Mouse (Mus musculus): Measurements from ENCODE around the gene Ftsj3. TPM values are rescaled to one million over a fixed set of nuclear protein-coding genes. Genes with fewer than 3 reads are reported as not detected.

The Ftsj3 gene
- polyA plus RNA-seq, 1 experiment from 2014 or later = 60.7 TPM

DNA sequence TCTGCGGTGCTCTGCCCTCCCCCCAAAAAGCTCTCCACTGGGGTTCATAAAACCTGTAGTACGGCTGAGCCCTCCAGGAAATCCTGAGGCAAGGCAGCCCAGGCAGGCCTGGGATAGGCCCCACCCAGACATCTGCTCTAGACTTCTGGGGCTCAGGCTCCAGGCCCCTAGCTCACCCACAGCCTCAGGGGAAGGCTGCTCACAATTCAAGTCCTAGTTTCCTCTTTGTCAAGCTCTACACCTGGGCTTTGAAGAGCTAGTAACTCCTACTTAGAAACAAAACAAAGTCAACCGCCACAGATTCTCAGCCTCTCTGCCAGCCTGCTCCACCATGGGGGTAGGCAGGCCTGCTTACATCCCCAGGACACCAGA, 13.2 kb upstream of the Ftsj3 start:
- ATAC-seq (ENCODE audit: insufficient read depth) = no peak
- Histone ChIP-seq H3K27ac (ENCODE audit: low read depth) (peak overlapping the region; percentile 72), H3K4me3 (ENCODE audit: low read depth, low read length) (peak overlapping the region; percentile 14), H3K9me3 (ENCODE audit: low read depth, low read length) (no peaks in the 10 kb centered on the region), H3K4me1 (ENCODE audit: insufficient read depth) (peaks cover 25% of the 10 kb centered on the region), H3K4me2 (peak overlapping the region; percentile 55), H3K9ac (peak overlapping the region; percentile 49), H3K27me3 (ENCODE audit: insufficient read depth, low read length) (no peaks in the 10 kb centered on the region), H3K36me3 (ENCODE audit: insufficient read depth) (peaks cover 48% of the 10 kb centered on the region)
- WGBS = 11% methylated on average over 3 of the region's 3 CpGs
- TF ChIP-seq CTCF (IDR thresholded peaks at IDR 0.05; ENCODE audit: low read depth) = no peak
- DNase-seq = peak; percentile 51

GRCm38 (mm10) chr11:106268326-106269059, 12.6 kb upstream of the Ftsj3 start:
- Histone ChIP-seq H3K36me3 (ENCODE audit: insufficient read depth) (peaks cover 53% of the 10 kb centered on the region), H3K4me1 (ENCODE audit: insufficient read depth) (peaks cover 22% of the 10 kb centered on the region), H3K4me2 (peak overlapping the region; percentile 55), H3K27me3 (ENCODE audit: insufficient read depth, low read length) (no peaks in the 10 kb centered on the region), H3K9me3 (ENCODE audit: low read depth, low read length) (no peaks in the 10 kb centered on the region), H3K4me3 (ENCODE audit: low read depth, low read length) (peak overlapping the region; percentile 15), H3K27ac (ENCODE audit: low read depth) (peak overlapping the region; percentile 72), H3K9ac (peak overlapping the region; percentile 49)
- ATAC-seq (ENCODE audit: insufficient read depth) (no peak), DNase-seq (peak; percentile 49)
- no peak for TF ChIP-seq CTCF (IDR thresholded peaks at IDR 0.05; ENCODE audit: low read depth)
- 21% methylated on average over 8 of the region's 8 CpGs for WGBS

DNA sequence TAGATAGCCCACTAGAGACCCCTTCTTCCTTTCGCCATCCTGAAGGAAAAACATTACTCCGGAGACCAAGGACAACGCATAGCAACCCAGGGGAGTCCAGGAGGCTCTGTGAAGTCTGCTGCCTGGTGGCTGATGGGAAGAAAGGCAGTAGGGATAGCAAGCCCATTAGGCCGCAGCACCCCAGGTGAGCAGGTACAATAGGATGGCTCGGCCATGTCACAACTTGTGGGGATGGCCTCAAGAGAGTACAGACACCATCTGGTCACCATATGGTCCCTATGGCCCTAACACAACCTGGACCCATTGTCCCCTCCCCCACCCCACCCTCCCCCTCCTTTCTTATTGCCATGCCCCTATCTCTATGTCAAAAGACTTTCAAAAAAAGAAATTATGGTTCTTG, 12.0 kb upstream of the Ftsj3 start:
- no peak for TF ChIP-seq CTCF (IDR thresholded peaks at IDR 0.05; ENCODE audit: low read depth)
- peak overlapping the region; percentile 55 for H3K4me2 ChIP-seq

GRCm38 (mm10) chr11:106267311-106267852, 11.5 kb upstream of the Ftsj3 start:
- Histone ChIP-seq H3K27ac (ENCODE audit: low read depth) (no peak overlapping the region), H3K36me3 (ENCODE audit: insufficient read depth) (peaks cover 64% of the 10 kb centered on the region), H3K4me2 (no peak overlapping the region), H3K27me3 (ENCODE audit: insufficient read depth, low read length) (no peaks in the 10 kb centered on the region), H3K4me3 (ENCODE audit: low read depth, low read length) (no peak overlapping the region), H3K4me1 (ENCODE audit: insufficient read depth) (peaks cover 22% of the 10 kb centered on the region), H3K9me3 (ENCODE audit: low read depth, low read length) (no peaks in the 10 kb centered on the region), H3K9ac (no peak overlapping the region)
- TF ChIP-seq CTCF (IDR thresholded peaks at IDR 0.05; ENCODE audit: low read depth) = no peak
- DNase-seq (no peak), ATAC-seq (ENCODE audit: insufficient read depth) (no peak)
- 59% methylated on average over 15 of the region's 15 CpGs for WGBS

More for the DNA sequence above, 12.0 kb upstream of the Ftsj3 start:
- Histone ChIP-seq H3K36me3 (ENCODE audit: insufficient read depth) (peaks cover 60% of the 10 kb centered on the region), H3K4me1 (ENCODE audit: insufficient read depth) (peaks cover 22% of the 10 kb centered on the region), H3K9me3 (ENCODE audit: low read depth, low read length) (no peaks in the 10 kb centered on the region), H3K4me3 (ENCODE audit: low read depth, low read length) (no peak overlapping the region), H3K9ac (no peak overlapping the region), H3K27me3 (ENCODE audit: insufficient read depth, low read length) (no peaks in the 10 kb centered on the region), H3K27ac (ENCODE audit: low read depth) (peak overlapping the region; percentile 72; the same call in 1 of the 2 replicates)
- ATAC-seq (ENCODE audit: insufficient read depth) (no peak), DNase-seq (no peak)
- 61% methylated on average over 5 of the region's 5 CpGs for WGBS

DNA sequence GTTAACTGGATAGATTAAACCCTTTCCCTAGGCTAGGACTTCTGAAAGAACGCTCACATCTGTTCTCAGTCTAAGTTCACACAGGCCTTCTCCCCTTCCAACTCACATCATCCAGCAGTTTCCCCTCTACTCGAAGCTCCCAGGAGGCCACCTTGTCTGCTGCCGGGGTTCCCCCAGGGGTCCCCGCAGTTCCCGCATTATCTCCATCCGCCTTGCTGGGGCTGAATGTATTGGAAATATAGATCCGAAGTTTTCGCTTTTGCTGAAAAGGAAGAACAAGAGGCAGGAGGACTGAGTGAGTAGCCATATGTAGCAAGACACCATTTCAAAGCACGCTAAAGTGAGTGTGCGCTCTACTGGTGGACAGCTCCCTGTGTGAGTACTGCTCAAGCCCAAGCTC, 10.6 kb upstream of the Ftsj3 start:
- H3K27ac ChIP-seq (ENCODE audit: low read depth) = no peak overlapping the region
- peaks cover 20% of the 10 kb centered on the region for H3K4me1 ChIP-seq (ENCODE audit: insufficient read depth)
- peaks cover 74% of the 10 kb centered on the region for H3K36me3 ChIP-seq (ENCODE audit: insufficient read depth)
- no peaks in the 10 kb centered on the region for H3K9me3 ChIP-seq (ENCODE audit: low read depth, low read length)
- no peak for TF ChIP-seq CTCF (IDR thresholded peaks at IDR 0.05; ENCODE audit: low read depth)
- no peak overlapping the region for H3K9ac ChIP-seq
- no peak overlapping the region for H3K4me3 ChIP-seq (ENCODE audit: low read depth, low read length)
- no peaks in the 10 kb centered on the region for H3K27me3 ChIP-seq (ENCODE audit: insufficient read depth, low read length)
- H3K4me2 ChIP-seq = no peak overlapping the region
- DNase-seq = no peak
- 90% methylated on average over 10 of the region's 10 CpGs for WGBS
- ATAC-seq (ENCODE audit: insufficient read depth) = no peak

DNA sequence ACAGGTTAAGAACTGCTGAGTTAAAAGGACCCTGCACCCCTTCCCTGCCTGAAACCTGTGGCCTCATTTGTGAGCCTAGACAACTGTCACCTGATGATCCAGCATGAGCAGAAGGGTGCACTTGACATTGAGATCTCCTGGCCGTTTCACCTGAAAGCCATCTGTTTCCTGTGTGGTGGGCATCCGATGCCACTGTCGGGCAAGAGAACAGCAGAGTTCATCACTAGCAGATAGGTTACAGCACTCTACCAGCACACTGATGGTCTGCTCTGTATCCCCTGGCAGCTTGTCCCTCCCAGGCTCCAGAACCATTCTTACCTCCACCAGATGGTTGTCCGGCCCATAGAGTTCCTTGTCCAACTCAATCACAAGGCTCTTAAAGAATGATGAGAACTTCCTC, 9.7 kb upstream of the Ftsj3 start:
- DNase-seq (no peak), ATAC-seq (ENCODE audit: insufficient read depth) (no peak)
- H3K27ac ChIP-seq (ENCODE audit: low read depth) = no peak overlapping the region
- 93% methylated on average over 4 of the region's 4 CpGs for WGBS
- H3K4me1 ChIP-seq (ENCODE audit: insufficient read depth) = peaks cover 16% of the 10 kb centered on the region
- H3K36me3 ChIP-seq (ENCODE audit: insufficient read depth) = peaks cover 80% of the 10 kb centered on the region
- no peak for TF ChIP-seq CTCF (IDR thresholded peaks at IDR 0.05; ENCODE audit: low read depth)
- H3K9ac ChIP-seq = no peak overlapping the region
- H3K27me3 ChIP-seq (ENCODE audit: insufficient read depth, low read length) = no peaks in the 10 kb centered on the region
- H3K9me3 ChIP-seq (ENCODE audit: low read depth, low read length) = no peaks in the 10 kb centered on the region
- H3K4me2 ChIP-seq = no peak overlapping the region
- no peak overlapping the region for H3K4me3 ChIP-seq (ENCODE audit: low read depth, low read length)

DNA sequence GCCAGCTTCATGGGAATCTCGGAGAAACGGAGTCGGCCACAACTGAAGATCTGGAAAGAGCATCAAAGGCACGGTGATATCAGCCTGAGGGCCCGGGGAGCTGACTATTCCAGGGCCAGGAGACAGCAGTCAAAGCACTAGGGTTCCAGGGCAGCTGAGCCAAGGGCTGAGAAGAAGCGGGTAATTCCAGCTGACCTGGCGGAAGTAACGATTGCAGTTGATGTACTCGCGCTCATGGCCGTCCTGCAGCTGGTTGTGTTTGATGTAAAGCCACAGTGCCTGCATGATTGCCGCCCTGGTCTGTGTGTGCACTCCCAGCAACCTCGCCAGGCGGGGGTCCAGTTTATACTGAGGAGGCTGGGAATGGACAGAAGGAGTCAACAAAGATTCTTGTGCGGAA, 9.1 kb upstream of the Ftsj3 start:
- peaks cover 79% of the 10 kb centered on the region for H3K36me3 ChIP-seq (ENCODE audit: insufficient read depth)
- no peak overlapping the region for H3K4me3 ChIP-seq (ENCODE audit: low read depth, low read length)
- H3K4me2 ChIP-seq = no peak overlapping the region
- WGBS = 87% methylated on average over 15 of the region's 15 CpGs
- no peaks in the 10 kb centered on the region for H3K9me3 ChIP-seq (ENCODE audit: low read depth, low read length)
- no peak for ATAC-seq (ENCODE audit: insufficient read depth)
- H3K27me3 ChIP-seq (ENCODE audit: insufficient read depth, low read length) = no peaks in the 10 kb centered on the region
- no peak overlapping the region for H3K27ac ChIP-seq (ENCODE audit: low read depth)
- H3K4me1 ChIP-seq (ENCODE audit: insufficient read depth) = peaks cover 14% of the 10 kb centered on the region
- no peak for TF ChIP-seq CTCF (IDR thresholded peaks at IDR 0.05; ENCODE audit: low read depth)
- no peak for DNase-seq
- no peak overlapping the region for H3K9ac ChIP-seq
